Mouse (Mus musculus) gonadal fat pad, adult 2 months (tissue): ENCODE results near the gene Cdh12. TPM values are rescaled to one million over a fixed set of nuclear protein-coding genes. Genes with fewer than 3 reads are reported as not detected.

ENCODE experiments used
- DNase-seq: peaks from one replicate; pipeline ENCODE4 v3.0.0-alpha.2; 2012; ENCODE audit warnings: low read depth
- polyA plus RNA-seq: library from polyadenylated mRNA; depleted of rRNA; stranded (reverse); fragments of >200 nt; gene quantifications from 2 replicates; pipeline ENCODE4 v1.2.3, GENCODE M21; 2012; rRNA removed

Cdh12 gene
- polyA plus RNA-seq, 1 experiment, result not detected

DNA sequence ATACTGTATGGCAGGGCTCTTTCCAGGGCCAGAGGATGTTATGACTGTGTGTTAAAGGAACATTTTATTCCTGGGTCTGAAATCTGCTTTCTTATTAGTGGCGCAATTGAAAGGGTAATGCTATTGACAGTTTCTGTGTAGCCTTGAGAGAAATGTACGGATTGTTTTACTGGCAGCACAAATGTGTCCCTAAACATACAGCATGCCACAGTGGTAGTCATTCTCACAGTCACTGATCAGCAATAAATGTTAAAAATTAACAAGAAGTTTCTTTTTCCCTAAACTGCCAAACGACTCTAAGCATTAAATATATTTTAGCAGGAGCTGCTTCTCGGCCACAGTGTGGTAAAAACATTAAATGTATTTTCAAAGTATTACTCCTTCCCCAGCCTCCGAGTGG, 926.4 kb downstream of the Cdh12 start:
- no peak for DNase-seq

DNA sequence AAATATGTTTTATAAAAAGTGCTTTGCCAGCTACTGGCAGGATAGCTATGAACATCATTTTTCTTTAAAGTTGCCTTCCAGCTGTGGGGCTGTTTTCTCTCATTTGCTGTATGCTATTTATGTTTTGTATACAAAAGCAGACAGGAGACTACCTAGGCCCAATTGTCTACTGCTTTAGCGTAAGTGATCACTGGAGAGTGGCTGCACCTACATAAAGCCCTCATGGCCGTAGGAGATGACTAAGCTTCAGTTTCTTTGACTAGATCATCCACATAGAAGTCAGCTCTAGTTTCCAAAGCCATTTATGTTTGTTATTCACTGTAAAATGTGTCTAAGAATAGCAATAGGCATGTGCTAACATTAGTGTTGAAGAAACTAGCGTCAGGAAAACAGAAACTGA, 926.8 kb downstream of the Cdh12 start:
- DNase-seq, result no peak

DNA sequence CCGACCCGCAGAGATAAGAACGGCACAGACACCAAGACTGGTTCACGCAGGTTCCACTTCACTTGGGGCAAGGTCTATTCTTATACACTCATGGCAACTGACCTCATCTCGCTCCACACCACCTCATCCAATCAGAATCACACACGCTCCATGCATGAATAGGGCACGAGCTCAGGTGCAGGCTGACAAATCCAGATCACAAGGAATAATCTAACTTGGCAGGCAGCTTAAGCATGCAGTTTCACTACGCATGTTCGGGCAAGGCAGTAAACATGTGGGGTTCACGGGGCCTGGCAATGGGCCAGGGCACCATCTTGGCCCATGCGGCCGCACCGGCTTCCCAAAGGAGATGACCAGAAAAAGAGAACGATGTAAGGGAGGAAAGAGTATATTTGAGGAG, 942.4 kb downstream of the Cdh12 start:
- DNase-seq, result peak; percentile 22

DNA sequence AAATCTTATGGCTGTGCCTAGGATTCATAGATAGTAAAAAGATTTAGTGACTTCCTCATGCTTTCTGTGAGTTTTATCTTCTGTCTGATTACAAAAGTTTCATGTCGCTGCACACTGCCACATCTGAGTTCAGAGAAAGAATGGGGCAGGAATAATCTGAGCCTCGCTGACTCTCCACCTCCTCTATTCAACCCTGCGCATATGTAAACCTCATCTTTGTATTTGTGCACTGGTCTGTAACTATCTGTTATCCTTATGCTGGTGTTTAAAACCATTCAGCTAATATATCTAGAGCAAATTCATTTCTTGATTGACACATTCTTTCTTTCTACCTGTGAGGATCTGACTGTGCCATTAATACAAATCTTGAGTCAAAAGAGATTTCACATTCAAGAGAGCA, 944.0 kb downstream of the Cdh12 start:
- no peak for DNase-seq

DNA sequence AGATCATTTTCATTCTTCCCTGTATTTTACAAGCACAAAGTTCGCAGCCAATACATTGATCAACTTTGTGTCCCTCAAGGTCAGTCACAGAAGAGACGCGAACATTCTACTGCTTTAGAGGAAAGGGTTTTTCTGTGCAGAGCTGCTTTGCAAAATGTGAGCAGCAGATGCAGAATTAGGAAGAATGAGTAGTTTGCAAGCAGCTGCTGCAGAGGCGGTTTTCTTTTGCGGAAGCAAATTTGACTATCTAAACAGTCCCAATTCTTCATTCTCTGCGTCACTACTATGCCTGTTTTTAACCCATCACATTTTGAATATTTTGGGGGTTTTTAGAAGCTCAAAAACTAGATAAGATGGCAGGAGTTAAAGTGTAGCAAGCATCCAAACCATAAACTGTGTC, 956.1 kb downstream of the Cdh12 start:
- no peak for DNase-seq

DNA sequence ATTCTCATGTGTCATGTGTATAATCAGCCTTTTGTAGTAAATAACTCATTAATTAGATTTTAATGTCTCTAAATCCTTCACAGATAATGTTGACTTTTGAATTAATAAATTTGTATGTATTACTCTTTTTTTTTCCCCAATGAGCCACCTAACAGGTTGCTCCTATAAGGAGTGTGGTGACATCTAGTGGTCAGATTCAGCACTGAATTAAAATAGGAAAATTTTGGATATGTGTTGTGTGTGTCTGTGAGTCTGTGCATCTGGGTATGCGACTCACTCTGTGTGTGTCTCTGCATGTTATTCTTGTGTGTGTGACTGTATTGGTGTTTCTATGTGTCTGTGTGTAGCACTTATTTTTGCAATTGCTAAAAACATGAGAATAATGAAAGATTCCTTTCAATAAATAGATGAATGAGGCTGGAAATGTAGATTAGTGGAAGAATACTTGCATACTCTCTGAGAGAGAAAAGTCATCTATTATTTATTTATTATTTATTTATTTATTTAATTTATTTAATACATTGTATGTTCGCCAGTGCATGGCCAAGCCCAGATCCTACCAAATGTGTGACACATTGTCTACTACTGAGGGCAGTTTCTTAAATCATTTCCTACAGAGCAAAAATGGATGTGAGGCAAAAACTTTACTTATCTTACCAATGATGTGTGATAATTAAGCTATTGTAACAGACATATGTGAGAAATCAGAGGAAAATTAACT, 958.4 kb downstream of the Cdh12 start:
- DNase-seq, result no peak

DNA sequence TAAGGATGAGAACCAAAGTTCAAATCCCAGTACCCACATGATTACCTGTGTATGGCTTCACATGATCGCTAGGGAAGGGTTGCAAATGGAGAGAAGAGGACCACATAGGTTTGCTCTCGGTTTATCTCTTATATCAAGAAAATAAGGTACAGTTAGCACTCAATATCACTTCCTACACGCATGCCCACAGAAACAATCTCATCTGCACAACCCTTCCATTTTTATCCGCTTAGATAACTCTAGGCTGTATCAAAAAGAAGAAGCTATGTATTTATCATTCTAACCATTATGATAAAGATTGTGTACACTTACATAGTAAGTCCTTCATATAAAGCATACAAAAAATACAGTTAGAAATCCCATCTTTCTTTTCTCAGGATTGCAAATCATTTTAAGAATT, 988.3 kb downstream of the Cdh12 start:
- DNase-seq, result no peak

DNA sequence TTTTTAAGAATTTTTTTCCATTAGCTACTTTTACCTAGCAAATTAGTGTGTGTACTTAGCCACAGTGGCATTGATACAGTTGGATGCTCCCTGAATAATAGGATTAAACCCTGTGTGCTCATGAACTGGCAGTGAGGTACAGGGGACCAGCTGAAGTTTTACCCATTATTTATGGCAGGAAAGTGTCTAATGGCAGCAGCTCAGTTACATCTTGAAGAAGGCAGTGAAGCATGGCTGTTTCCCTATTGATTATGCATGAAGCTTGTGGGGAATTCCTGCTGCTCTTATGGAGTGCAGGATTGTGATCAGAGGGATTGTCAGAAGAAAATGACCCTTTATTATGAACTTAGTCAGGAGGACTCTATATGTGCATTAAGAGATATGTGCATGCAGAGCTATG, 988.9 kb downstream of the Cdh12 start:
- DNase-seq, result no peak

DNA sequence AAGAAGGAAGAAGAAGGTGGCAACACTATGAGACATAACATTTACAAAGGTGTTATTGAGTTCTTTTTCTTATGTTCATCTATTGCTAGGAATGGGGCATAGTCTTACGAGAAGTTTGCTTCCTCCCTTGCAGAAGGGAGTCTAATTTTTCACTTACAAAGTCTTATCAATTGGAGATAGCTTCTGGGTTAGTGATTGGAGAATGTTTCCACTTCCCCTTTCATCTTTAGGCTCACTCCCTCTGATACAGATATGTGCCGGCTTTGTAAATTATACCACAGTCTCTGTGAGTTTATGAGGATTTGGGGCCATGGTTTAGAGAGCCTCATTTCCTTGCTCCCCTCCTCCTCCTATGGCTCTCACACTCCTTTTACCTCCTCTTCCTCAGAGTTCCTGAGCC, 1009.0 kb downstream of the Cdh12 start:
- no peak for DNase-seq

DNA sequence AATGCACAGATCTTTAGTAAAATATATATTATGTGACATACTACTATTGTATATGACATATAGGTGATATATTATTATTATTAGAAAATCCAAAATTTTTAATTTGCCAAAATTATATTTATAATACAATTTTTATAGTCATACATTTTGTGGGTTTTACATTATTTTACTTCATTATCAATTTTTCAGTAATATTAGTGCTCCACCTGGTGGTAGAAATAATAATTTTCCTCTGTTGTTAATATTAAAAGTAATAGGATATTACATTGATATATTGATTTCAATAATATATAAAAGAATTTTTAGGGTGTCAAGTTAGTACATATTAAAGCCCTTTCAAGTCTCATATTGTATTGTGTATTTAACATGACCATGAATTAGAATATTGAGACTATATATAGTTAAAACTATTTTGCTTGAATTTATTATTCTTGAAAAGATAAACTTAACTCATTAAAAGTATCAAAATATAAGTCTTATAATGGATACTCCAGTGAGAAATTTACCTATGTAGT, 1070.3 kb downstream of the Cdh12 start:
- no peak for DNase-seq

DNA sequence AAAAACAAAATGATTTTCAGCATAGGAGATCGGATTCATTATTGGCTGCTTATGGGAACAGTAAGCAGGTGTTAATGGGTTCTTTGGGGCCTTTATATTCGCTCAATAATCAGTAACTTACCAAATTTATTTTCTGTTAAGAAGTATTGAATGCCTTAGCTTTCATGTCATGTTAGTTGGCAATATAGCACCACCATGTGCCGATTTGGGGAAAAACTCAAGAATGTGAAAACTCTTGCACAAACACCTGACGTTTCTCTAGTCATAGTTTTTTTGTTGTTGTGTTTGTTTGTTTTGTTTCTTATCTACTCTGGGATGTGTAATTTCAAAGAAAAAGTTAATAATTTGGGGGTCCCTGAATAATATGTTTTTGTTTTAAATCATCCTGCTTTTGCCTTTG, 1081.7 kb downstream of the Cdh12 start:
- DNase-seq, result no peak

DNA sequence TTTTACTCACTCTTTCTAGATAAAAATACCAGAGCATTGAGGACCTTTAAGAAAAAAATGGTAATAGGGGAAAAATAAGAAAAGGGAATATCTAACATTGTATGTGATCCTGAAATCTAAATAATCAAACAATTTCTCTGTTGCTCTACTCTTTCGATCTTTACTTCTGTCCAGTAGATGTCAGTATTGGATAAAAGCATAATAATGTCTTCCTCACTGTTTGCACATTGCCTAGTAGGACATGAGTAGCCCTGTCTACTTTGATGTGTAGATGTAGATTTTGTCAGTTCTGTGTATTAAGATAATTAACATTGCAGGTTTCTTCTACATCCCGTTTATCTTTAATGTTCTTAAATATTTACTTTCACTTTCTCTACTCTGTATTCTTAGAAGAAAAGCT, 1087.8 kb downstream of the Cdh12 start:
- no peak for DNase-seq

DNA sequence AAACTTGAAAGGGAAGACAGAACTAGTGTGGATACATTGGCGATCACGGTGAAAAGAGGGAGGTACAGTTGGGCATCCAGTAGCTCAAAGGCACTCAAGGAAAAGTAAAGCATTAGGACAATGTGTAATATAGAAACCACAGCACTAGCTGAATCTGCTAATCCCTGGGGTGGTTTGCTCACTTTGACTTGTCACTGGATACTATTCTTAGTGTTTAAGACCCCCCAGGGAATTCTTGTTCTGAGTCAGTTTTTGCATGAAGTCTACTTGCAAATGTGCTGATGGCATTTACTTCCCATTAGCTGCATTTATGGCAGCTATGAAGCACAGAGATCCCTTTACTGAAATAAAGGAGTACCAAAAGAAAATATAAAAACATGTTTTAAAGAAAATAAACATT, 1095.7 kb downstream of the Cdh12 start:
- DNase-seq, result no peak

DNA sequence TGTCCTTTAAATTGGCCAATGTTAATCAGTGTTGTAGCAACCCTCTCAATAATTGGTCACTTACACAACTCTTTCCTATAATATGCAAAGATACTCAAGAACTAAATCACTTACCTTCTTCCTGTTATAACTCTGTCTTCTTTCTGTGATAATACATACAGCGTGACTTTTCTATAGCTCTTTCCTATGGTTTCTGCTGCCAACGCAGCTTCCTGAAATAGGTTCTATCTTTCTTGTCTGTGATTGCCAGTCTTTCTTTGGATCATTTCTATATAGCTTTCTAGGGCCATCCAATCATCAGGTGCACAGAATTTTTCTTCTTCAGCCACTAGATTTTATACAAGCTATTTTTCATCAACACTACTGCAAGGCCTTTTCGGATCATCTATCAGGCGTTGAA, 1106.9 kb downstream of the Cdh12 start:
- no peak for DNase-seq

DNA sequence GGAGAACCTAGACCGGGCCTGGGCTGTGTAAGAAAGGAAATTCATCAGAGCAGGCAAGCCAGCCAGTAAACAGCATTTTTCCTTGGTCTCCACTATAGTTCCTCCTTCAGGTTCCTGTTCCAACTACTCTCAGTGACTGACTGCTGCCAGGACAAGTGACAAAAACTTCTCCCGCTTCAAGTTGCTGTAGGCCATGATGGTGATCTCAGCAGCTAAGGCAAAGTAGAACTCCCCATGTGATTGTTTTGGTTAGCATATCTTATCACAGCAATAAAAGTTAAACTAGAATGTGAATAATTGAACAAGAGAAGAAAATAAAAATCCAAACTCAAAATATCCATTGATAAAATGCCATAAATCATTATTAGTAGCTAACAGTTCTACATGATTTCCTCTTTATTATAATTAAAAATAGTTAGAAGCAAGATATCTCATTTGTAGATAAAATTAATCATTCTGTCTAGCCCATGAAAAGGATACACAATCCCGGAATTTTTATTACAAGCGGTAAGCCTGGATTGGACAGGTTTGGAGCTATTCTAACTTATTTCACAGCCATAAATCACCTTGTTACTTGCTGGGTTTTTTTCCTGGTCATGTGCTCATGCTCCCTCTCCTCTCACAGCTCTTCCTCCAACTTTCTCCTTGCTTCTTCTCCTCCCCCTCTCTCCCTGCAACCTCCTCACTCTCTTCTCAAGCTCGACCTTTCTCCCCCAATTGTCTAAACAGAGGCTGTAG, 1117.4 kb downstream of the Cdh12 start:
- DNase-seq, result no peak

DNA sequence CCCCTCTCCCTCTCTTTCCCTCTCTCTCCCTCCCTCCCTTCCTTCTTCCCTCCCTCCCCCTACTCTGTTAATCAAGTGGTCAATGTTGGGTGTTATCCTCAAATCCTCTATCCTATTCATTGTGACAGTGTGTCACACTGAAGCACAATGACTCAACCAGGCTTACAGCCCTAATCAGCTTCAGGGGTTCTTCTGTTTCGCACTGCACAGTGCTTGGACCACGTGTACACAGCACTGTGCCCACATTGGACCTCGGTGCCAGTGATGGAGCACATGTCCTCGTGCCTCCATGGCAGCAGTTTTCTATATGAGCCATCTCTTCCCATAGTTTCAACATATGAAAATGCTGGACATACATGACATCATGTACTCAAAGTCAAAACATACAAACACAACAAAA, 1155.4 kb downstream of the Cdh12 start:
- DNase-seq, result no peak

Other genes starting within 250 kb of the Cdh12 start
- 0.18 and 0.30 TPM in 2 replicates for gene Acot10, start 217.5 kb downstream of the Cdh12 start, polyA plus RNA-seq